Comparison of ENCODE assay signal across 20 mouse cellular contexts in genomic region chr11:98040975-98041374, GRCm38 (mm10). TPM values are rescaled to one million over a fixed set of nuclear protein-coding genes. Genes with fewer than 3 reads are reported as not detected.
"Had no signal": no experiment of that assay in that cellular context is flagged by ENCODE, and none has a peak within 500 bp of the region (broad histone marks: within the 10 kb centered on the region; RNA-seq: fewer than 3 reads in every experiment).

No protein-coding gene starts in this region.

- ATAC-seq: midbrain, embryonic 13.5 days; midbrain, embryonic 16.5 days had no signal

- H3K36me3 ChIP-seq: limb, embryonic 15.5 days; liver, embryonic 15.5 days; midbrain, embryonic 10.5 days; midbrain, embryonic 13.5 days; stomach, embryonic 15.5 days had no signal

- H3K4me2 ChIP-seq: limb, embryonic 15.5 days; liver, embryonic 11.5 days; liver, embryonic 15.5 days; midbrain, embryonic 13.5 days; neural tube, embryonic 13.5 days; stomach, embryonic 15.5 days had no signal

- H3K27ac ChIP-seq: limb, embryonic 15.5 days; liver, embryonic 15.5 days; midbrain, embryonic 10.5 days; midbrain, embryonic 13.5 days; neural tube, embryonic 13.5 days; stomach, embryonic 15.5 days had no signal

- H3K4me3 ChIP-seq: limb, embryonic 15.5 days; liver, embryonic 15.5 days; megakaryocyte, embryonic 14.5 days; midbrain, embryonic 10.5 days; midbrain, embryonic 13.5 days; myocyte; neural tube, embryonic 13.5 days; stomach, embryonic 15.5 days had no signal

- H3K9ac ChIP-seq: limb, embryonic 15.5 days; liver, embryonic 15.5 days; midbrain, embryonic 13.5 days; neural tube, embryonic 13.5 days; stomach, embryonic 15.5 days had no signal

- DNase-seq: kidney, adult 18-20 months; kidney, adult 9 months; kidney, postnatal 14 days; lung, adult 2 months; lung, postnatal 36 days; retina, postnatal 1 day; right cerebral cortex, postnatal 25 days; spleen, adult 18-20 months; thymus, postnatal 25 days had no signal

- H3K9me3 ChIP-seq: limb, embryonic 15.5 days; liver, embryonic 15.5 days; midbrain, embryonic 10.5 days; midbrain, embryonic 13.5 days; neural tube, embryonic 13.5 days; stomach, embryonic 15.5 days had no signal

RNA-seq across cellular contexts. Expression of gene Stac2, which starts 12.3 kb away (rescaled TPM):
- total RNA-seq: monocyte, adult 5-6 weeks had no signal
